Mouse (Mus musculus): ENCODE measurements around the gene C130050O18Rik. TPM values are rescaled to one million over a fixed set of nuclear protein-coding genes. Genes with fewer than 3 reads are reported as not detected.
A peak's percentile ranks its signal among the peaks of the same experiment; 100 is the strongest.

C130050O18Rik gene
- polyA plus RNA-seq, 1 experiment from 2014 or later = 0.20 TPM

- Histone ChIP-seq H3K4me3 (no peak overlapping the region), H3K27ac (replicated peaks) (no peak overlapping the region), H3K9ac (replicated peaks) (no peak overlapping the region), H3K36me3 (peaks cover 4% of the 10 kb centered on the region), H3K27me3 (no peaks in the 10 kb centered on the region), H3K4me1 (peaks cover 18% of the 10 kb centered on the region), H3K4me2 (replicated peaks) (no peak overlapping the region), H3K9me3 (no peaks in the 10 kb centered on the region)
- ATAC-seq (replicated peaks) = no peak
- WGBS = 89% methylated on average over 8 of the region's 8 CpGs
Observed at GRCm38 (mm10) chr5:139457241-139457640, 52.2 kb downstream of the C130050O18Rik start.

- peaks cover 18% of the 10 kb centered on the region for H3K4me1 ChIP-seq
Observed at GRCm38 (mm10) chr5:139459938-139460337, 54.9 kb downstream of the C130050O18Rik start.

GRCm38 (mm10) chr5:139460384-139461067, 55.4 kb downstream of the C130050O18Rik start, which contains the start of gene 3110082I17Rik:
TSS of gene 3110082I17Rik (minus strand) at chr5:139460527.
- no peaks in the 10 kb centered on the region for H3K27me3 ChIP-seq
- peaks cover 18% of the 10 kb centered on the region for H3K4me1 ChIP-seq
- H3K4me2 ChIP-seq (replicated peaks) = peak within 1 kb of the TSS; percentile 79
- WGBS = 2% methylated on average over 42 of the region's 42 CpGs
- H3K9me3 ChIP-seq = no peaks in the 10 kb centered on the region
- no peaks in the 10 kb centered on the region for H3K36me3 ChIP-seq
- H3K4me3 ChIP-seq = peak within 1 kb of the TSS; percentile 87
- H3K9ac ChIP-seq (replicated peaks) = peak within 1 kb of the TSS; percentile 64
- H3K27ac ChIP-seq (replicated peaks) = no peak within 1 kb of the TSS
- peak; percentile 99 for ATAC-seq (replicated peaks)

More at GRCm38 (mm10) chr5:139459938-139460337, 54.9 kb downstream of the C130050O18Rik start:
- Histone ChIP-seq H3K4me2 (replicated peaks) (peak overlapping the region; percentile 79), H3K27ac (replicated peaks) (no peak overlapping the region), H3K4me3 (peak overlapping the region; percentile 87), H3K36me3 (peaks cover 4% of the 10 kb centered on the region; the same call in 1 of the 2 replicates), H3K9ac (replicated peaks) (peak overlapping the region; percentile 64), H3K9me3 (no peaks in the 10 kb centered on the region), H3K27me3 (no peaks in the 10 kb centered on the region)
- ATAC-seq (replicated peaks) = no peak; the same call in 1 of the 2 replicates
- WGBS = 7% methylated on average over 10 of the region's 10 CpGs

GRCm38 (mm10) chr5:139464874-139465273, 59.8 kb downstream of the C130050O18Rik start:
- Histone ChIP-seq H3K27me3 (no peaks in the 10 kb centered on the region), H3K9ac (replicated peaks) (no peak overlapping the region), H3K36me3 (no peaks in the 10 kb centered on the region), H3K4me3 (no peak overlapping the region), H3K9me3 (no peaks in the 10 kb centered on the region), H3K27ac (replicated peaks) (no peak overlapping the region), H3K4me1 (peaks cover 6% of the 10 kb centered on the region), H3K4me2 (replicated peaks) (no peak overlapping the region)
- 84% methylated on average over 4 of the region's 4 CpGs for WGBS
- ATAC-seq (replicated peaks) = no peak

MicroRNAs within 50 kb of the gene (microRNA counts, 519-probe panel; counts per million panel counts)
- not detected for microRNA mmu-miR-339-3p
- not detected for microRNA mmu-miR-339-5p

Small RNA genes within 50 kb of the gene (microRNA-seq; reads per million reads assigned to microRNA genes)
- gene Mir339 = 350 reads per million, percentile 69 among the genes with 10 or more reads in this experiment

Other genes with a start within 250 kb of the C130050O18Rik start
- gene Sun1, start 204.6 kb upstream of the C130050O18Rik start, polyA plus RNA-seq (2015; fragmentation: Nextera tagmentation; extraction: Ambion mirVana) = 51.5 and 54.3 TPM in 2 replicates
- gene Get4, start 153.0 kb upstream of the C130050O18Rik start, polyA plus RNA-seq (2015; fragmentation: Nextera tagmentation; extraction: Ambion mirVana) = 127 and 133 TPM in 2 replicates
- 37.0 and 38.7 TPM in 2 replicates for gene Adap1, start 79.7 kb upstream of the C130050O18Rik start, polyA plus RNA-seq (2015; fragmentation: Nextera tagmentation; extraction: Ambion mirVana)
- 104 and 113 TPM in 2 replicates for gene Cox19, start 53.9 kb upstream of the C130050O18Rik start, polyA plus RNA-seq (2015; fragmentation: Nextera tagmentation; extraction: Ambion mirVana)
- gene Cyp2w1, start 52.7 kb upstream of the C130050O18Rik start, polyA plus RNA-seq (2015; fragmentation: Nextera tagmentation; extraction: Ambion mirVana) = not detected in 2 replicates
- gene Gpr146, start 27.6 kb upstream of the C130050O18Rik start, polyA plus RNA-seq (2015; fragmentation: Nextera tagmentation; extraction: Ambion mirVana) = 1.3 and 1.5 TPM in 2 replicates
- 7.3 and 8.2 TPM in 2 replicates for gene Gper1, start 17.9 kb downstream of the C130050O18Rik start, polyA plus RNA-seq (2015; fragmentation: Nextera tagmentation; extraction: Ambion mirVana)
- gene 3110082I17Rik, start 55.2 kb downstream of the C130050O18Rik start, polyA plus RNA-seq (2015; fragmentation: Nextera tagmentation; extraction: Ambion mirVana) = 20.4 and 21.0 TPM in 2 replicates
- 14.2 and 17.5 TPM in 2 replicates for gene Zfand2a, start 79.3 kb downstream of the C130050O18Rik start, polyA plus RNA-seq (2015; fragmentation: Nextera tagmentation; extraction: Ambion mirVana)
- 4.2 and 4.8 TPM in 2 replicates for gene Uncx, start 138.2 kb downstream of the C130050O18Rik start, polyA plus RNA-seq (2015; fragmentation: Nextera tagmentation; extraction: Ambion mirVana)

All from forebrain, embryonic 15.5 days (tissue).